Mouse (Mus musculus): ENCODE measurements around the gene Olfr324.

The Olfr324 gene

GRCm38 (mm10) chr11:58636376-58636977 is 41.6 kb downstream of the Olfr324 start:
- no peak for DNase-seq

- DNase-seq = no peak
These were observed 43.3 kb downstream of the Olfr324 start for GRCm38 (mm10) chr11:58638176-58638701.

GRCm38 (mm10) chr11:58640272-58640867 is 45.5 kb downstream of the Olfr324 start, which contains the start of gene Trim58:
Trim58 (plus strand) TSS chr11:58640465.
- DNase-seq = no peak

GRCm38 (mm10) chr11:58641057-58641456 is 46.1 kb downstream of the Olfr324 start:
- no peak for DNase-seq

- DNase-seq = no peak
These were observed 46.9 kb downstream of the Olfr324 start for GRCm38 (mm10) chr11:58641638-58642358.

GRCm38 (mm10) chr11:58643350-58643749 is 48.4 kb downstream of the Olfr324 start:
- DNase-seq = no peak

Data from cerebellum, adult 9-11 months (tissue).